9 mouse cellular contexts compared by ENCODE assay signal in genomic region chr12:73353362-73353761, GRCm38 (mm10).
A peak's percentile ranks its signal among the peaks of the same experiment; 100 is the strongest.
DNase-seq lines count a peak whose midpoint lies in the region; ATAC-seq and TF ChIP-seq lines count a peak whose summit lies in the region.
"Had no signal": no experiment of that assay in that cellular context is flagged by ENCODE, and none has a peak within 500 bp of the region (broad histone marks: within the 10 kb centered on the region; RNA-seq: fewer than 3 reads in every experiment).

No protein-coding gene starts in this region.

- DNase-seq in heart, adult 2 months = peak; percentile 51 to 74
- peak; percentile 28 for DNase-seq in ovary, postnatal 36 days (ENCODE audit: low spot score)
- DNase-seq in ovary, postnatal 14 days (ENCODE audit: low spot score) = no peak
- peak; percentile 70 for DNase-seq in gonadal fat pad, adult 2 months (ENCODE audit: low read depth)
- peak; percentile 40 for DNase-seq in skeletal muscle tissue, adult 2 months (ENCODE audit: low read depth, low spot score)
- no peak for DNase-seq in frontal cortex, postnatal 36 days (ENCODE audit: low spot score in 2 of 2)
- DNase-seq in urinary bladder, postnatal 25 days (ENCODE audit: low spot score) = no peak

- no peak for ATAC-seq in heart, embryonic 12.5 days (ENCODE audit: insufficient number of reproducible peaks, low FRiP score)

- H3K4me3 ChIP-seq in heart, adult 2 months = no peak overlapping the region
- H3K4me3 ChIP-seq in heart, embryonic 12.5 days = no peak overlapping the region
- H3K4me3 ChIP-seq: megakaryocyte, embryonic 14.5 days had no signal

- no peak for TF ChIP-seq CTCF in heart, adult 2 months (IDR thresholded peaks at IDR 0.05)

- no peaks in the 10 kb centered on the region for H3K79me2 ChIP-seq in heart, adult 2 months (replicated peaks; ENCODE audit: control insufficient read depth, insufficient read depth, low read length)

- H3K9me3 ChIP-seq in heart, embryonic 12.5 days (replicated peaks) = no peaks in the 10 kb centered on the region
- H3K9me3 ChIP-seq: megakaryocyte, embryonic 14.5 days had no signal

- no peak overlapping the region for H3K9ac ChIP-seq in heart, adult 2 months (ENCODE audit: low read depth, low read length)
- no peak overlapping the region for H3K9ac ChIP-seq in heart, embryonic 12.5 days

- peak overlapping the region; percentile 40; the same call in 1 of the 2 replicates for H3K27ac ChIP-seq in heart, adult 2 months
- H3K27ac ChIP-seq in heart, embryonic 12.5 days (ENCODE audit: poor library complexity, severe bottlenecking) = no peak overlapping the region

- H3K4me2 ChIP-seq in heart, embryonic 12.5 days = no peak overlapping the region

- no peaks in the 10 kb centered on the region for H3K27me3 ChIP-seq in heart, adult 2 months (ENCODE audit: control insufficient read depth, insufficient read depth, low read length)
- H3K27me3 ChIP-seq in heart, embryonic 12.5 days (replicated peaks) = no peaks in the 10 kb centered on the region
- H3K27me3 ChIP-seq: megakaryocyte, embryonic 14.5 days had no signal

- no peak for TF ChIP-seq POLR2A in heart, adult 2 months (IDR thresholded peaks at IDR 0.05; ENCODE audit: insufficient read depth, low read depth, low read length)

- TF ChIP-seq EP300 in heart, adult 2 months (IDR thresholded peaks at IDR 0.05; ENCODE audit: insufficient read depth, low read depth, low read length) = 0 out of 2 replicates have a peak, but pooled peaks have one; percentile 48

- no peaks in the 10 kb centered on the region; the same call in 1 of the 2 replicates for H3K4me1 ChIP-seq in heart, adult 2 months (ENCODE audit: control insufficient read depth, insufficient read depth, low read length)
- peaks cover 30% of the 10 kb centered on the region for H3K4me1 ChIP-seq in heart, embryonic 12.5 days (replicated peaks)

- intact Hi-C loops in heart, adult 2 months (cut with DNase I) = no loop called here

- WGBS in heart, adult 2 months = 66% methylated on average over 5 of the region's 5 CpGs
- WGBS in heart, embryonic 12.5 days = 72% methylated on average over 5 of the region's 5 CpGs

- no peaks in the 10 kb centered on the region for H3K36me3 ChIP-seq in heart, adult 2 months (ENCODE audit: control insufficient read depth, insufficient read depth, low read length)
- no peaks in the 10 kb centered on the region for H3K36me3 ChIP-seq in heart, embryonic 12.5 days

Comparison
In these comparisons a context has a peak if more than half of its experiments do, and no peak if none do; other contexts are left out.
1. DNase-seq: peak in heart, adult 2 months (2 of 2), ovary, postnatal 36 days (single experiment), gonadal fat pad, adult 2 months (single experiment) and skeletal muscle tissue, adult 2 months (single experiment); none in ovary, postnatal 14 days (single experiment), frontal cortex, postnatal 36 days (0 of 2) and urinary bladder, postnatal 25 days (single experiment).